ENCODE assay signal across 8 mouse cellular contexts in the genomic region with DNA sequence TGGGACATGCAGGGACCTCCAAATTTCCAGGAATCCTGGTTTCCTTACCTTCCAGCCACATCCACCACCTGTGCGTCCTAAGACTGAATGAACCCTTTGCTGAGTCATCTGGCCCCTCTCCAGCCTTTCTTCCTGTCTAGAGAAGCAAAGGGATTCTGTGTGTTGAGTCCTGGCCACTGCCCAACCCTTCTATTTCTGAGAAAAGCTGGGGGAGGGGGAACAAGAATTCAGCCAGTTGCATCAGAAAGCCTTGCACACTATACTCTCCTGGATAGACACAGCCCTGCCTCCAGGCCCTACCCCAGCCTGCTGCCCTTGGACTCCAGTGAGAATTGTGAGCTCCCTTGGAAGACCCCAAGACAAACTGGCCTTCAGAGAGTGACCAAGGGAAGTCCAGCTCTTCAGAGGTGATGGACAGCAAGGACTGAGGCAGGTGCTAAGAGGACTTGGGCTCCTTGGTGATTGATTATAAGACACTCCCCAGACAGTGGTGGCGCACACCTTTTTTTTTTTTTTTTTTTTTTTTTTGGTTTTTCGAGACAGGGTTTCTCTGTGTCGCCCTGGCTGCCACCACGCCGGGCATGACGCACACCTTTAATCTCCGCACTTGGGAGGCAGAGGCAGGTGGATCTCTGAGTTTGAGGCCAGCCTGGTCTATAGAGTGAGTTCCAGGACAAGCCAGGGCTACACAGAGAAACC. TPM values are rescaled to one million over a fixed set of nuclear protein-coding genes. Genes with fewer than 3 reads are reported as not detected.
DNase-seq lines count a peak whose midpoint lies in the region; ATAC-seq lines count a peak whose summit lies in the region.

No protein-coding gene starts in this region.

- no peak overlapping the region for H3K4me2 ChIP-seq in forebrain, embryonic 14.5 days (ENCODE audit: low read length)
- H3K4me2 ChIP-seq in forebrain, embryonic 11.5 days (ENCODE audit: low read depth, low read length, severe bottlenecking), result no peak overlapping the region
- no peak overlapping the region for H3K4me2 ChIP-seq in heart, embryonic 16.5 days (ENCODE audit: low read depth, low read length)
- H3K4me2 ChIP-seq in stomach, embryonic 15.5 days, result no peak overlapping the region

- H3K4me3 ChIP-seq in forebrain, embryonic 14.5 days (ENCODE audit: low read depth, low read length), result no peak overlapping the region
- no peak overlapping the region for H3K4me3 ChIP-seq in forebrain, embryonic 11.5 days (ENCODE audit: low read depth, low read length)
- no peak overlapping the region for H3K4me3 ChIP-seq in heart, embryonic 16.5 days (ENCODE audit: low read length)
- no peak overlapping the region for H3K4me3 ChIP-seq in stomach, embryonic 15.5 days (replicated peaks)

- H3K27ac ChIP-seq in forebrain, embryonic 14.5 days (ENCODE audit: low read depth, low read length), result no peak overlapping the region
- H3K27ac ChIP-seq in forebrain, embryonic 11.5 days (ENCODE audit: low read depth, low read length), result no peak overlapping the region
- H3K27ac ChIP-seq in heart, embryonic 16.5 days (ENCODE audit: low read length), result no peak overlapping the region
- no peak overlapping the region for H3K27ac ChIP-seq in stomach, embryonic 15.5 days

- no peak for ATAC-seq in forebrain, embryonic 14.5 days
- ATAC-seq in forebrain, embryonic 11.5 days (replicated peaks; ENCODE audit: low FRiP score), result no peak
- peak; percentile 65 for ATAC-seq in heart, embryonic 16.5 days (replicated peaks; ENCODE audit: extremely low read depth, insufficient read depth, low FRiP score)
- peak; percentile 56; the same call in 1 of the 2 replicates for ATAC-seq in stomach, embryonic 15.5 days (ENCODE audit: insufficient read depth, low FRiP score, low read depth)

- H3K9me3 ChIP-seq in forebrain, embryonic 14.5 days (replicated peaks; ENCODE audit: control insufficient read depth, low read length), result no peaks in the 10 kb centered on the region
- H3K9me3 ChIP-seq in forebrain, embryonic 11.5 days (ENCODE audit: control insufficient read depth, low read length), result no peaks in the 10 kb centered on the region
- H3K9me3 ChIP-seq in heart, embryonic 16.5 days (replicated peaks; ENCODE audit: control insufficient read depth, low read length), result no peaks in the 10 kb centered on the region
- H3K9me3 ChIP-seq in stomach, embryonic 15.5 days, result no peaks in the 10 kb centered on the region

- no peaks in the 10 kb centered on the region for H3K27me3 ChIP-seq in forebrain, embryonic 14.5 days (replicated peaks; ENCODE audit: control insufficient read depth, insufficient read depth, low read length)
- H3K27me3 ChIP-seq in forebrain, embryonic 11.5 days (ENCODE audit: control insufficient read depth, insufficient read depth, low read length), result no peaks in the 10 kb centered on the region
- H3K27me3 ChIP-seq in heart, embryonic 16.5 days (ENCODE audit: control insufficient read depth, insufficient read depth, low read length), result no peaks in the 10 kb centered on the region
- H3K27me3 ChIP-seq in stomach, embryonic 15.5 days (replicated peaks), result no peaks in the 10 kb centered on the region

- no peak overlapping the region for H3K9ac ChIP-seq in forebrain, embryonic 14.5 days (ENCODE audit: low read length)
- no peak overlapping the region for H3K9ac ChIP-seq in forebrain, embryonic 11.5 days (ENCODE audit: low read length)
- no peak overlapping the region for H3K9ac ChIP-seq in heart, embryonic 16.5 days (ENCODE audit: low read length)
- no peak overlapping the region for H3K9ac ChIP-seq in stomach, embryonic 15.5 days

- no peaks in the 10 kb centered on the region for H3K4me1 ChIP-seq in forebrain, embryonic 14.5 days (ENCODE audit: control insufficient read depth, insufficient read depth, low read length)
- no peaks in the 10 kb centered on the region for H3K4me1 ChIP-seq in forebrain, embryonic 11.5 days (replicated peaks; ENCODE audit: control insufficient read depth, insufficient read depth, low read length)
- H3K4me1 ChIP-seq in heart, embryonic 16.5 days (ENCODE audit: control insufficient read depth, insufficient read depth, low read length), result peaks cover 5% of the 10 kb centered on the region
- 0 out of 2 replicates have a peak, but pooled peaks cover 8% of the 10 kb centered on the region for H3K4me1 ChIP-seq in stomach, embryonic 15.5 days

- WGBS in forebrain, embryonic 14.5 days, result 83% methylated on average over 8 of the region's 8 CpGs
- 94% methylated on average over 8 of the region's 8 CpGs for WGBS in forebrain, embryonic 11.5 days
- WGBS in heart, embryonic 16.5 days, result 79% methylated on average over 8 of the region's 8 CpGs
- 83% methylated on average over 8 of the region's 8 CpGs for WGBS in stomach, embryonic 15.5 days

- H3K36me3 ChIP-seq in forebrain, embryonic 14.5 days (ENCODE audit: control insufficient read depth, insufficient read depth, low read length), result no peaks in the 10 kb centered on the region
- no peaks in the 10 kb centered on the region for H3K36me3 ChIP-seq in forebrain, embryonic 11.5 days (ENCODE audit: control insufficient read depth, insufficient read depth, low read length)
- H3K36me3 ChIP-seq in heart, embryonic 16.5 days (ENCODE audit: control insufficient read depth, insufficient read depth), result no peaks in the 10 kb centered on the region
- no peaks in the 10 kb centered on the region for H3K36me3 ChIP-seq in stomach, embryonic 15.5 days

- DNase-seq in forebrain, embryonic 14.5 days (ENCODE audit: low spot score), result peak; percentile 45
- no peak for DNase-seq in forebrain, embryonic 11.5 days (ENCODE audit: low spot score)
- peak; percentile 96 for DNase-seq in R1 (ENCODE audit: low read depth, low spot score)
- DNase-seq in liver, result peak; percentile 46
- DNase-seq in spleen, adult 18-20 months, result no peak
- DNase-seq in thymus, postnatal 14 days, result no peak

RNA-seq across cellular contexts. Expression of gene Trib3, which starts 6.2 kb away (rescaled TPM):
- 0.24 and 0.79 TPM in 2 replicates for polyA plus RNA-seq in forebrain, embryonic 14.5 days (2014; fragmentation: Nextera tagmentation; extraction: Ambion mirVana)
- 1.3 and 2.1 TPM in 2 replicates for polyA plus RNA-seq in forebrain, embryonic 11.5 days (2014; fragmentation: Nextera tagmentation; extraction: Ambion mirVana)
- polyA plus RNA-seq in heart, embryonic 16.5 days (2015; fragmentation: Nextera tagmentation; extraction: Ambion mirVana), result 3.3 and 3.8 TPM in 2 replicates
- 2.1 and 2.2 TPM in 2 replicates for polyA plus RNA-seq in stomach, embryonic 15.5 days (2015; fragmentation: Nextera tagmentation; extraction: Ambion mirVana)

RNA-seq across cellular contexts. Expression of gene Rbck1, which starts 17.5 kb away (rescaled TPM):
- 80.7 and 97.1 TPM in 2 replicates for polyA plus RNA-seq in forebrain, embryonic 14.5 days (2014; fragmentation: Nextera tagmentation; extraction: Ambion mirVana)
- polyA plus RNA-seq in forebrain, embryonic 11.5 days (2014; fragmentation: Nextera tagmentation; extraction: Ambion mirVana), result 94.2 TPM in 2 replicates
- polyA plus RNA-seq in heart, embryonic 16.5 days (2015; fragmentation: Nextera tagmentation; extraction: Ambion mirVana), result 78.3 and 82.4 TPM in 2 replicates
- 81.9 and 86.5 TPM in 2 replicates for polyA plus RNA-seq in stomach, embryonic 15.5 days (2015; fragmentation: Nextera tagmentation; extraction: Ambion mirVana)

RNA-seq across cellular contexts. Expression of gene Nrsn2, which starts 26.4 kb away (rescaled TPM):
- polyA plus RNA-seq in forebrain, embryonic 14.5 days (2014; fragmentation: Nextera tagmentation; extraction: Ambion mirVana), result 18.9 and 21.8 TPM in 2 replicates
- polyA plus RNA-seq in forebrain, embryonic 11.5 days (2014; fragmentation: Nextera tagmentation; extraction: Ambion mirVana), result 6.3 and 7.6 TPM in 2 replicates
- 1.2 and 1.3 TPM in 2 replicates for polyA plus RNA-seq in heart, embryonic 16.5 days (2015; fragmentation: Nextera tagmentation; extraction: Ambion mirVana)
- 2.0 and 2.3 TPM in 2 replicates for polyA plus RNA-seq in stomach, embryonic 15.5 days (2015; fragmentation: Nextera tagmentation; extraction: Ambion mirVana)

RNA-seq across cellular contexts. Expression of gene Sox12, which starts 47.9 kb away (rescaled TPM):
- polyA plus RNA-seq in forebrain, embryonic 14.5 days (2014; fragmentation: Nextera tagmentation; extraction: Ambion mirVana), result 18.2 and 21.8 TPM in 2 replicates
- polyA plus RNA-seq in forebrain, embryonic 11.5 days (2014; fragmentation: Nextera tagmentation; extraction: Ambion mirVana), result 20.4 and 22.9 TPM in 2 replicates
- 5.4 and 7.3 TPM in 2 replicates for polyA plus RNA-seq in heart, embryonic 16.5 days (2015; fragmentation: Nextera tagmentation; extraction: Ambion mirVana)
- 7.2 and 8.0 TPM in 2 replicates for polyA plus RNA-seq in stomach, embryonic 15.5 days (2015; fragmentation: Nextera tagmentation; extraction: Ambion mirVana)

RNA-seq across cellular contexts. Expression of gene Tbc1d20, which starts 56.4 kb away (rescaled TPM):
- polyA plus RNA-seq in forebrain, embryonic 14.5 days (2014; fragmentation: Nextera tagmentation; extraction: Ambion mirVana), result 18.4 and 20.2 TPM in 2 replicates
- polyA plus RNA-seq in forebrain, embryonic 11.5 days (2014; fragmentation: Nextera tagmentation; extraction: Ambion mirVana), result 30.6 and 31.7 TPM in 2 replicates
- 33.1 and 34.0 TPM in 2 replicates for polyA plus RNA-seq in heart, embryonic 16.5 days (2015; fragmentation: Nextera tagmentation; extraction: Ambion mirVana)
- polyA plus RNA-seq in stomach, embryonic 15.5 days (2015; fragmentation: Nextera tagmentation; extraction: Ambion mirVana), result 37.8 and 39.8 TPM in 2 replicates

Comparison
In these comparisons a context has a peak if more than half of its experiments do, and no peak if none do; other contexts are left out.
1. DNase-seq: peak in forebrain, embryonic 14.5 days (single experiment), R1 (single experiment) and liver (single experiment); none in forebrain, embryonic 11.5 days (single experiment), spleen, adult 18-20 months (0 of 2) and thymus, postnatal 14 days (single experiment).
2. ATAC-seq: peak in heart, embryonic 16.5 days (single experiment) and stomach, embryonic 15.5 days (single experiment); none in forebrain, embryonic 14.5 days (single experiment) and forebrain, embryonic 11.5 days (single experiment).